Mouse (Mus musculus) megakaryocyte, adult 5-6 weeks (primary cell): ENCODE data around the gene Dlgap3. TPM values are rescaled to one million over a fixed set of nuclear protein-coding genes. Genes with fewer than 3 reads are reported as not detected.

Experiments
- ATAC-seq: 2 replicates; pipeline ENCODE4 v1.8.0; 2016; ENCODE audit warnings: mild to moderate bottlenecking, inconsistent platforms; ENCODE audit not compliant: poor library complexity, severe bottlenecking
- total RNA-seq, 2 experiments: library from RNA; stranded (forward) in 1 of 2; stranded (reverse) in 1 of 2; fragments of 153-499, 151-499 nt in 1 of 2; fragments of 221-1000, 200-1000 nt in 1 of 2; gene quantifications; 2 replicates each; pipeline versions ENCODE4 v1.2.3 to v1.2.4; 2015 to 2017

The Dlgap3 gene
- total RNA-seq, 2 experiments from 2014 or later: not detected

DNA sequence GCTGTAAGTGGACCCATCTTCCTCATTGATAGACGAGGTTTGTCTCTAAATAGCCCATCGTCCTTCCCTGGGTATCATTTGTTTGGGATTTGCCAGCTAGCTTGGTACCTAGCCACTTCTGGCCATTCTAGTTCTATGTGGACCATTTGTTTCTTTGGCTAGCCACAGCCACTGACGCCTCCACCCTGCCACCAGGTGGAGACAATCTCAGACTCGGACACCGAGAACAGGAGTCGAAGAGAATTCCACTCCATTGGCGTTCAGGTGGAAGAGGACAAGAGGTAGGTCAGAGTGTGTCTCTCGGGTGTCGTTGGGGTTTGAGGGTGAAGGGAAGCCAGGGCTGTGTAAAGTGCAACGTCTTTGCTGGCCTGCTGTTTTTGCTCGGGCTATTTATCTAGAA is 46.1 kb downstream of the Dlgap3 start:
- no peak for ATAC-seq

DNA sequence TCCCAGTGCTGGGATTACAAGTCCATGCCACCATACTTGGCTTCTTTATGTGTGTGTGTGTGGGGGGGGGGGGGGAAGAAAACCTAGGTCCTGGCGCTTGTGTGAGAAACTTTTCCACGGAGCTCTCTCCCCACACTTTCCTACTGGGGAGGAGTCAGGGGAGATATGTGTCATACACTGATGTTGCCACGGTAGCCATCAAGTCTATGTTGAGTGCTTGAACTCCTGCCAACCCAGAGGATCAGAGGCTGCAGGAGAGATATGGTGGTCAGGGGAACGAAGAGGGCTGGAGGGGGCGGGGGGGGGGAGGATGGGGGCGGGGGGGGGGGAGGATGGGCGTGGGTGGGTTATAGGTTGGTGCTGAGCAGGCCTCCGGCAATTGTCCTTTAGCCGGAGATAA is 46.8 kb downstream of the Dlgap3 start:
- ATAC-seq: no peak

DNA sequence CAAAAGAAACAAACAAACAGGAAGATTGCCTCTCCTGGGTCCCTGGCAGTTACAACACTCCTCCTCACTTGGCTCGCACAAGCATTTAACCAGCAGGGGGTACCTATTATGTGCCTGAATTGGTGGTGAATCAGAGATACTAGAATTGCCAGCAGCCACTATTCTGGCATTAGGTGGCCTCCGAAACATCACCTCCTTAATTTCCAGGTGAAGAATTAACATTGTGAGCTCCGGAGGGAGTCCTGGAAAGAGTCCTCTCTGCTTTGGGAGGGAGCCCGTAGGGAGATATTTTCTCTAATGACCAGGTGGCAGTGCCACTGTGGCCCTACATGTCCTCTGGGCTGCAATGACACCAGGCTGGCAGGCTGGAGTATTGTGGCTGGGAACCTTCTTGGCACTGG is 47.2 kb downstream of the Dlgap3 start:
- no peak for ATAC-seq

DNA sequence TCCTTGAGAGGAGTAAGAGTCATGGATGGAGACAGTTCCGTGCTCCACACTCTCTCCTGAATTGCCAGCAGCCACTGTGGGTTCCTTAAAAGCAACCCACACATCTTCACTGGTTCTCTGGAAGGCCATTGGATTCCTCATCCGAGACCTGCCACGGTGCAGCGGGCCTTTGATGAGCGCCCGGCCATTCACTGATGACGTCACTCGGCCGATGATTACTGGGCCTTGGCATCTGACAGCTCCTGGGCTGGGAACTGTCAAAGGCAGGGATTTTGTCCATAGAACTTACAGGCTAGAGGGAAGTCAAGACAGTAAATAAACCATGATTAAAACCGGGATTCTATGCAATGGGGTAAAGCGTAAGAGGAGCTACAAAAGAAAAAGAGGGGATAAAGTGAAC is 48.0 kb downstream of the Dlgap3 start:
- ATAC-seq: no peak

DNA sequence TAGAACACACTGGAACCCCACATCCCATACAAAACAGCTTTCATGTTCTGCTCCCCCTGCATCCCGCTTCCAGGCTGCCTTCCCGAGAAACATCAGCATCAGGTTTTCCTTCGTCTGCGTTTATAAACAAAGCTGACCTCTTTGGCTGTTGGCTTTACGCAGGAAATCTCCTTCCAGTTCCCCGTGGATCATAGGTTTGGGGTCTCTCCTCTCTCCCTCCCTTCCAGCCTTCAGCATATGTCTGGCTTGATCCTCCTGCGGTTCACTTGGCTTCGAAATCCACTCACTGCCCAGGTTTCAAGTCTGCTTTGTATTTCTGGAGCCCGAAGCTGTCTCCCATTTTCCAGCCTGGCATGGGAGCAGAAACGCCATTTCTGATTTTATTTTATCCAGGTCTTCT is 54.3 kb downstream of the Dlgap3 start:
- ATAC-seq: no peak

DNA sequence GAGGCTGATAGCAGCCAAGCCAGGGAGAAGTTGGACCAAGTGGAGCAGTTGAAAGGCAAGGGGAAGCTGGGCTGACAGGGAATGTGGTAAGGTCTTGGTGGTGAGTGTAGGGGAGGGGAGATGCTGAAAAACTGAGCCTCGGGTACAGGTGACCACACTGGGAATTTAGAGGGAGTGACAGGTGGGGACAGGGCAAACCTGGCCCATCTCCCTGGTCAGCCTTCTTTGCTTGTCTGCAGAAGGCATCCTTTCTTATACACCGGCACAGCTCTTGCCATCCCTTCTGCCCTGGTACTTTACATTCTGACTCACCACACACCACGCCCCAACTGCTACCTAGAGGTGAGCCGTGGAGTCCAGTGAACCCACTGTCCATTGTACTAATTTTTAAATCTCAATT is 54.8 kb downstream of the Dlgap3 start:
- no peak for ATAC-seq

DNA sequence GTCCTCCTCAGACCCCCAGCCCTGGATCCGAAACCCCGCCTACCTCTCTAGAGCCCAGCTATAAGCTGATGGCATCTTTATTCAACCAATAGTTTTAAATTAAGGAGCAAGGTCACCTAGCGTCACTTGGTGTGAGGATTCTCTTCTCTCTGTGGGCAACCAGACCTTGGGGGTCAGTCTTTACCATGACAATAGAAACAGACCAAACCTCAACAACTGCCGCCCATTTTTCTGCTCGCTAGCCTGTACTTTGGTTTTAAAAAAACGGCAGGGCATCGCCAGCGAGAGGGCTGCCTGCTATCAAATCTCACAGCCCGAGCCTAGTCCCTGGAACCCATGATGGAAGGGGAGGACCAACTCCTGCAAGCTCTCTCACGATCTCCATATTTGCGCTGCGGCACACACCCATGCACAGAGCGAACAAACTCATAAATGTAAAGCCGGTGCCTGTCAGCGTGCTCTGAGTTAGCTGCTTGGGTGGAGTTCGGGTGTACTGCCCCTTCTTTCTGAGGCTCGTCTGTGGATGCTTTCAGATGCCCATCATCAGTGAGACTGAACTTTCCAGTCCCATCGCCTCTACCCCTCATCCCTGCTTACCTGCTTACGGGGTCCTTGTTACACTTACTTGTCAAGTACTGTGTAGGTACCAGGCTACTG is 55.6 kb downstream of the Dlgap3 start:
- ATAC-seq: no peak

DNA sequence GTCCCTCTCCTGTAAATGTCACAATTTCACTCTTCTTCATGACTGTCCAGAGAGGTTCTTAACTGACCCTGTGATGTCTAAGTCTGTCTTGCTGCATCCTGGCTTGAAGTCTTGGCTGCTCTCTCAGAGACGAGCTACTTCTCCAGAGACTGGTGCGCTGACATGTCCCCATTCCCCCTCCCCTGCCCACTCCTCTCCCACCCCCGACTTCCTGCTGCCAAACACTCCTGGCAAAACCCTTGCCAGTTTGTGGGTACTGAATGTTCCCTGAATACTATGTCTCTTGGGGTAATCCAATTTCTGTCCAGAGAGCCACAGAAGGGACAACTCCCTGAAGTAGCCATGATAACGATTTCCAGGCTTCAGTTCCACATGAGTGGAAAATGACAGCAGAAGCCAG is 57.1 kb downstream of the Dlgap3 start:
- no peak for ATAC-seq

DNA sequence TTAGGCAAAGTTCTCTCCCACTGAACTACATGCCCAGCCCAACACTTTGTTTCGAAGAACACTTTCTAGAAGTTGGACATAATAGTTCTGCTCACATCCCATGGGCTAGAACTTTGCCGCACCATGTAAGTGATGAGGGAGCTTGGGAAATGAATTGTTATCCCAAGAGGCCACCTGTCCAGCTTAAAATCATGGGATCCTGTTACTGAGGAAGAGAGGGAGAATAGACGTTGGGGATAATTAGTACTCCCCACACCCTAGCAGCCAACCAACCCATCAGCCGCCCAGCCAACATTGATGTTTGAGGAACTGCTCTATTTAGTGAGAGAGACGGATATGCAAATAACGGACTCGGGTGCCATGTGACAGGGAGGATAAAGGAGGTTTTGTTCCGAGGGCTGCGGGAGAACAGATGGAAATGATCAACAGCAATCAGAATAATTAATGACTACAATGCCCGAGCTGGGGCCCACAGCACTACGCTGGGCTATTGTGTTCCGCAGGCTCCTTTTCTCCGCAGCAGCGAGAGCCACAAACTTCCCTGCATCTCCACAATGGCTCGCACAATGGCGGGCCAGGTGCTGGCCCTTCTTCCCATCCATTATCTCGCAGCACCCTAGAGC is 58.2 kb downstream of the Dlgap3 start:
- no peak for ATAC-seq

DNA sequence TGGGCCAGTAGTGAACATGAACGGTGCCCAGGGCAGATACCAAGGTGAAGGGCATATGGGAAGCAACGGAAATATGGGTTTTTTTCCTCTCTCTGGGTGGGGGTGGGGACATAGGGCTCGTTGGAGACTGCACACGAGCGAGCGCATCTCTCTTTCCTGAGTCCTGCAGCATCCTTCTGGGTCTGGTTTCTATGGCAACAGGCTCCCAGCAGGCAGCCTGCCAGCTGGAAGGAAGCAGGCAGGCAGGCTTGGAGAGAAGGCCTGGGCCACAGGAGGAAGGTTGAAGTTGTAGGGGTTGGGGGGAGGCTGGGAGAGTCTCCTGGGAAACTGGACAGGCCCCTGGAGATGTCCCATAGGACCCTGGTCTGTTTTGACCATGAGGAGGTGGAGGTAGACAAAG is 63.0 kb downstream of the Dlgap3 start:
- no peak for ATAC-seq

DNA sequence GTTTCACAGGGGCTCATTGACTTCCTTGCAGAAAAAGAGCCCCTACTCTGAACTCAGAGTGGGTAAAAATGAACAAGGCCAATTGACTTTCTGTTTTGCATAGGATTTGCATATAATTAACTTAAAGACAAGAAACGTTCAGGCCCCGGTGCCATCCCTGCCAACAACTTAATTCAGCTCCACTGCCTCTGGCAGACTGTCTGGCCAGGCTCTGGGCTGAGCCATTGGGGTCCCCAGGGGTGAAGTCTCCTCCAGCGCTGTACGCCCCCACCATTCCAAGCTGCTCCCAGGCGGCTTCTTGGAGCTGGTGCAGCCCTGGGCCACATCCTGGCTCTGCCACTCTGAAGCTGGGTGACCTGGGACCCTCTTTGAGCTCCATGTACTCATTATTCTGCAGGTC is 63.5 kb downstream of the Dlgap3 start:
- ATAC-seq: no peak

DNA sequence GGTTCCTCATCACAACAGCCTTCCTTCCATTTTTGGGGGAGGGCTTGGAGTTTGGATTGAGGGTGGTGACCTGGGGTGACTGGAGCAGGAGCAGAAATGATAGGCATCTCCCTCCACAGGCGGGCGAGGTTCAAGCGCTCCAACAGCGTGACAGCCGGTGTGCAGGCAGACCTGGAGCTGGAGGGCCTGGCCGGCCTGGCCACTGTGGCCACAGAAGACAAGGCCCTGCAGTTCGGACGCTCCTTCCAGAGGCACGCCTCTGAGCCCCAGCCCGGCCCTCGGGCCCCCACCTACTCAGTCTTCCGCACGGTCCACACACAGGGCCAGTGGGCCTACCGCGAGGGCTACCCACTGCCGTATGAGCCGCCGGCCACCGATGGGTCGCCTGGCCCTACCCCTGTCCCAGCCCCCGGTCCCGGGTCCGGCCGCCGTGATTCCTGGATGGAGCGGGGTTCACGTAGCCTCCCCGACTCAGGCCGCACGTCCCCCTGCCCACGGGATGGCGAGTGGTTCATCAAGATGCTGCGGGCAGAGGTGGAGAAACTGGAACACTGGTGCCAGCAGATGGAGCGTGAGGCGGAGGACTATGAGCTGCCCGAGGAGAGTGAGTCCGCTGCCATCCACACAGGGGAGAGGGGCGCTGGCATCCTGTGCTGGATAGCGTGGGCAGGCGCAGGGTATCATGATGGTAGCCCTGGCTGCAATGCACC is 64.6 kb downstream of the Dlgap3 start:
- no peak for ATAC-seq

DNA sequence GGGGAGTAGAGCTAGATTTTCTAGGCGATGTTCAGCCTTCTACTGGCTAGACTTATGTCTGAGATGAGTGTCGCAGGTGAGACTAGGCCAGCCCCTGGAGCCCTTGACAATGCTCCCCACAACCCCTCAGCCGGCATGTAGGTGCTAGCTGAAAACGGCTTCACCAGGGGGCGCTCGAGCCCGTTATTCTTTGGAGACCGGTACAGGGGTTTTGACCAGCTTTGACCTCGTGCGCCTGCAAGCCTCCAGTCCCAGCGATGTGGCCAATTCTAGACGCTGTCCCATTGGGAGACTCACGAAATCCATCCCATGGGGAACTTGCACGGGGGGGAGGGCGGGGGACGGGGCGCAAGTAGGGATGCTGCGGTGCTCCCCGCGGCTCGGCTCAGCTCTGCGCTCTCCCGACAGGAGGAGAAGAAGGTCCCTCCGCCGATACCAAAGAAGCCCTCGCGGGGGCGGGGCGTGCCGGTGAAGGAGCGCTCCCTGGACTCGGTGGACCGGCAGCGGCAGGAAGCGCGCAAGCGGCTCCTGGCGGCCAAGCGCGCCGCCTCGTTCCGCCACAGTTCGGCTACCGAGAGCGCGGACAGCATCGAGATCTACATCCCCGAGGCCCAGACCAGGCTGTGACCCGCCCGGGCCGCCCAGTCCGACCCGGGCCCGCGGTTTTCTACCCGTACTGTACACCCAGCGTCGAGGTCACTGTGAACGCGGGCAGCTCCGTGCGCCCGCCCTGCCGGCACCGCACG is 66.9 kb downstream of the Dlgap3 start:
- peak; percentile 88 for ATAC-seq

DNA sequence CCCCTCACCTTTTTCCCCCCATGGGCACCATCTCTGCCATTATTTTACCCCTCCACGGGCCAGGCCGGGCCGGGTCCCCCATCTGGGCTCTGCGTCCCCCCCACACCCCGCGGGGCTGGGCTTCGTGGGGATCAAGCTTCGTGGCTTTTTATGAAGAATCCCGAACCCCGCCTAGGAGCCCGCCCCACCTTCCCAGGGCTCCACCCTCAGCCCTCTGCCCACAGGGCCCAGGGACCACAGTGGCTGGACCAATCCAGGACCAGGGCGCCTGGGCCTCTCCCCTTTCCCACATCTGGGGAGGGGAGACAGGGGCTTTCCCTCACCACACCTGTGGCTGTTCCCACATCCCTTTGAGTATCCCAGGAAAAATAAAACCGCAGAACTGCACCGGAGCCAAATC is 67.6 kb downstream of the Dlgap3 start:
- ATAC-seq: no peak

DNA sequence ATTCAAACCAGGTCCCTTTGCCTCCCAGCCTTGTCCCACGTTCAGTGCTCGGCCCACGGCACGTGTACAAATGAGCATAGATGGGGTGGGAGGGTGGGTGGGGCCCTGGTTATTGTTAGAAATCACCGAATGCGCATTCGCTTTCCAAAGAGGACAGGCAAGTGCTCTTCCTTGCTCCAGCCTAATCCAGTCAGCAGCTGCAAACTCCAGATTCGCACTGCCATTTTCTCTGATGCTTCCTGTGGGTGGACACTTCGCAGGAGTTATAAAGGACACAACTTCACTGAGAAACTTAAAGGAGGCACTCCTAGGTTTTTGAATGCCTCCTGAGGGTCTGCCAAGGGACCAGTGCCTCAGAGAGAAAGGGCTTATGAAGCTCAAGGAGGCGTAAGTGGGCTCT is 68.3 kb downstream of the Dlgap3 start:
- ATAC-seq: no peak

DNA sequence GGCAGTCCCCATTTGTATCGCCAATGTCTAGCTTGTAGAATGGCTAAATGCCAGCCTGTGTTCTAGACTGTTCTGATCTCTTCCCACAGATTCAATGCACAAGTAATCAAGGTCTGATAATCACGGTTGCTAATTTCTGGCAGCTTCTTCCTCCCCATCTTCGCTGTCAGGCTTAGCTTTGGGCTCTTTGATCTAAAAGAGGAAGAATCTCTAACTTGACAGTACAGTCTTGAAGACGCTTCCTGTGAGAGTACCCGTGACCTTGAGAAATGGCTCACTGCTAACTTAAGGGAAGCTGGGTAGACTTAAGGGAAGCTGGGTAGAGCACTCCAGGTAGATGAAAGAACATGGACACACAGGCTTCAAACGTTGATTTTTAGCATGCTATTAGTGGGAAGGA is 73.7 kb downstream of the Dlgap3 start:
- peak; percentile 72 for ATAC-seq

DNA sequence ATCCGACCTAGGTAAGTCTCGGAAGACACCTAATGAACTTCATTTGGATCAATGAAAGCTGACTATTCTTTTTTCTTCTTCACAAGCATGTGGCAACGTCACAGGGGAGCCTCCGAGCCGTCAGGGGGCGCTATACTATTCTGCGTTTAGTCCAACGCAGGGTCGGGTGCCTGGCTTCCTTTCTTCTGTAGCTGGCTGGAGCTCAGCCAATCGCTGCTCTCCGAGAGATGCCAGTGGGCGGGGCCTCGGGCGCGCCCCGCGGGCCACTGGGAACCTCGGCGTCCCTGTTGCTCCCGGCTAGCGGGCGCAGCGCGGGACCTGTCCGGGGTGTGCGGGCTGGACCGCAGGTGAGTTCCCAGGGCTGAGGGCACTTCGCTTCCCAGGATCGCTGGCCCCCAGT is 74.5 kb downstream of the Dlgap3 start, which contains the start of gene Smim12:
Smim12 (plus strand) TSS at position 233 of the 400 bp plus-strand sequence.
- ATAC-seq: peak; percentile 93

DNA sequence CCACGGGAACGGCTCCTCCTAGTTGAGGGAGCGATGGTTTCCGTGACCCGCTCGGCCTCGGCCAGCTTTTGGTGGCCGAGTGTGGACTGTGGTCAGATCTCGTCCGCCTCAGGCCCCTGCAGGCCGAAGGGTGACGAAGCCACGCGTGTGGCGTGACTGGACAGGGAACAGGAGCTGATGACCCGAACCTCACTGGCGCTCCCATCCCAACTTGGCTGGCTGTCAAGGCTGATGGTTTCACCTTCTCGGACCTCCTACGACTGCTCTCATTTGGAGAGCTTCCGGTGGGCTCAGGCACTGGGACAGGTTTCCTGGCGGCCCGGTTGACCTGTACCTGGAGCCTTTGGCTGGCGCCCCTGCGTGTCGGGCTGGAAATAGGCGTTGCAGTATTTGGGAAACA is 74.9 kb downstream of the Dlgap3 start:
- peak; percentile 26 for ATAC-seq

DNA sequence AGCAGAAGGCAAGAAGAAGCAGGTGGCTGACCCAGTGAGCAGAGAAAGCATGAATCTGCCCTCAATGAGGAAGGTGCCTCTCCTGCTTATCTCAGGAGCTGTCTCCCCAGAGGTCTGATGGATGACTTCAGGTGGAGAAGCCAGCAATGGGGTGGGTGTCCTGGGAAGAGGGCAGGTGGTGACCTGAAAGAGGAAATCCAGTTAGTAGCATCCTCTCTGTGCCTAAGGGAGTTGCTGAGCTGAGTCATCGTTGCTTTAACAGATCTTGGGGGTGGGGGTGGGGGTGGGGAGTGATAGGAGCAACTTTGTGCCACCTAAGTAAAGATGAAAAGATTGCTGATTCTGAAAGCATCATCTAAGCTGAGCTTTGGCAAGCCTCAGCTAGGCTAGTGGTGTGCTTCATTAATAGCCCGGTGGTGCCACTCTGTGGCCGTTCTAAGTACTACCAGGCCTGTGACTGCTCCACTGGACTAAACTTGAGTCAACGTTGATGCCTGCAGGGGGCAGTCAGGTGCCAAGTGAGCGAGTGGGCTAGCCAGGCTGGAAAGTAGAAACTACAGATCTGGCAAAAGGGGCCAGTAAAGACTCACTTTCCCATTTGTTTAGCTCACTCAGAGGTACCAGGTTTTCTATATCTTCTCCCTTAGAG is 80.8 kb downstream of the Dlgap3 start:
- peak; percentile 100 for ATAC-seq

DNA sequence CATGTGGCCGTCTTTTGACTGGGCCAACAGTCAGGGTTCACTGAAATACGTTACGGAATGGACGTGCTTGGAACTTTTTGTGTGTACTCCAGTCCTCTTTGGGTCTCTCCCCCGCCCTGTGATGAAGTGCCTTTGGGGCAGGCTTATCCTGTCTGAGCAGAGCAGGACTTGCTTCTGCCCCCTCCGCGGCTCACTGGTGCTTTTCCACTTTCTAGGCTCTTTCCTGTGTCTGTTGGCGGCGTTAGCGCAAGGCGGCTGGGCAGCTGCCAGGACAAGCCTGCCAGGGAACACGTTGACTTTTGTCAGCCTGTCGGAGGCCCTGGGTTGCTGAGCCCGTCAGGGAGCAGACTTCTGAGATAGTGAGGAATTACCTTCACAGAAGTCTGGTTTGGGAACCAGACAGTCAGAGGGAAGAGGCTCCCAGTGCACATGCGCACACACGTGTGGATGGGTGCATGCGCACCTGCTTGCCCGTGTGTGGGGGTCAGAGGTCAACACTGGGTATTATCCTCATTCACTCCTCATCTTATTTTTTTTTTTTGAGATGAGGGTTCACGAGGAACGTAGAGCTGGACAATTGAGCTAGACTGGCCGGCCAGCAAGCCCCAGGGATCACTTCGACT is 83.1 kb downstream of the Dlgap3 start:
- ATAC-seq: no peak

DNA sequence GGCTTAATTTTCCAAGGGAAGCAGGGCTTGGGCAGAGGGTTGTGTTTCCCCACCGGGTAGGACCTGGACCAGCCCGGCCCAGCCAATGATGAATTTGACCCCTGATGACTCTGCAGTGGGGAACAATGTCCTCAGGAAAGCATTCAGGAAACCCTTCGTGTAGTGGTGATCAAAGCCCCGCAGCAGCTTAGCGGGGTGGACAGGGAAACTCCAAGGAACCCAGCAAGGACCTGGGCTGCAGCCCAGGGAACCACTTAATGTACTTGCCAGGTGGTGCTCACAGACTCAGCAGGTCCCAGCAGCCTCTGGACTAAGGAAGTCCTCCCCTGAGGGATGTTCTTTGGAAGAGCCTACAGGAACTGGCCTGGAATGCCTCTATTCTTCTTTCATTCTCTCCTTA is 87.7 kb downstream of the Dlgap3 start:
- no peak for ATAC-seq
